Mouse (Mus musculus): ENCODE measurements at regions not wholly inside any gene's neighbourhood (a gene's known extent, or its start where the extent isn't known, plus 50 kb on each side); places are given as distances from the start of the nearest gene placed in this dataset.

DNA sequence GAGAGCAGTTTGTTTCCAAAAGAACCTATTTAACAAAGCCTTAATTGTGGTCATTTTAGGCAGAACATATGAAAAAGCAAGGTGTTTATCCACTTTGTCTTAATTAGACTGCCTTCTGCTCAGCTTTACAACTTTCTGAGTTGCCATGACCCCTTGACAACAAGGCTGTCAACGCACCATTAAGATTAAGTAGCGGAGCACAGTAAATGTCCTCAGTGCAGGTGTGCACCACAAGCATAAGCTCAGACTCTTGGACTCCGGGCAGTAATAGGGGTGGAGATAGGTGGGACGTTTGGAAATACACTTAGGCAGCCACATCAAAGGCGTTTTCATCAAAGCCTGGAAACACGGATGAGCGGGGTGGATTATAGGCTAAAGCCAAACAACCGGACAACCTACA, 140.9 kb downstream of the Gipc2 start:
- TF ChIP-seq CTCF (IDR thresholded peaks at IDR 0.05; ENCODE audit: control insufficient read depth, insufficient read depth, insufficient replicate concordance, low read depth, low read length) (no peak), POLR2A (IDR thresholded peaks at IDR 0.05; ENCODE audit: control insufficient read depth, low read depth, low read length) (no peak)
